Mouse (Mus musculus) heart, postnatal 0 days (tissue): Measurements from ENCODE around the gene Angptl2. TPM values are rescaled to one million over a fixed set of nuclear protein-coding genes. Genes with fewer than 3 reads are reported as not detected.

Source experiments
- ATAC-seq: fragments of 200-750 bp; cut with Nextera tagmentation; 2 replicates; pipeline ENCODE4 v1.8.0; 2017; ENCODE audit warnings: low read depth, moderate number of reproducible peaks, moderate library complexity; ENCODE audit not compliant: insufficient read depth
- DNase-seq: peaks from one replicate; pipeline ENCODE4 v3.0.0-alpha.2; 2016; ENCODE audit warnings: low spot score
- H3K27ac ChIP-seq: fragments of 300-500 bp; sonication (generic); 2 replicates; pipeline ENCODE4 v1.5.1; 2014; ENCODE audit warnings: low read depth, mild to moderate bottlenecking
- H3K27me3 ChIP-seq: fragments of 300-500 bp; sonication (generic); 2 replicates; pipeline ENCODE4 v1.6.1; 2014; ENCODE audit warnings: low read length, mixed read lengths; ENCODE audit not compliant: control insufficient read depth, insufficient read depth
- H3K36me3 ChIP-seq: fragments of 300-500 bp; sonication (generic); replicated peaks from 2 replicates; pipeline ENCODE4 v1.6.1; 2014; ENCODE audit warnings: low read length, mixed read lengths; ENCODE audit not compliant: control insufficient read depth, insufficient read depth
- H3K4me1 ChIP-seq: fragments of 300-500 bp; sonication (generic); 2 replicates; pipeline ENCODE4 v1.6.1; 2014; ENCODE audit warnings: antibody characterized with exemption; ENCODE audit not compliant: control insufficient read depth, insufficient read depth
- H3K4me2 ChIP-seq: fragments of 300-500 bp; sonication (generic); 2 replicates; pipeline ENCODE4 v1.6.1; 2014; ENCODE audit warnings: low read depth, mild to moderate bottlenecking, low read length, moderate library complexity
- H3K4me3 ChIP-seq: fragments of 300-500 bp; sonication (generic); 2 replicates; pipeline ENCODE4 v1.5.1; 2014; ENCODE audit warnings: low read depth, low read length
- H3K9ac ChIP-seq: fragments of 300-500 bp; sonication (generic); replicated peaks from 2 replicates; pipeline ENCODE4 v1.6.1; 2014; ENCODE audit warnings: low read depth, low read length, mixed read lengths
- H3K9me3 ChIP-seq: fragments of 300-500 bp; sonication (generic); replicated peaks from 2 replicates; pipeline ENCODE4 v1.6.1; 2016; ENCODE audit warnings: low read length; ENCODE audit not compliant: control insufficient read depth
- CTCF ChIP-seq: IDR thresholded peaks from 2 replicates; pipeline ENCODE4 v1.5.1; 2016; ENCODE audit warnings: antibody characterized with exemption, control low read depth, low read depth
- EP300 ChIP-seq: IDR thresholded peaks from 2 replicates; pipeline ENCODE4 v1.6.1; 2016; ENCODE audit warnings: antibody characterized with exemption, low read depth
- WGBS: fragments of 180-500 bp; shearing (Covaris S2); extraction: QIAGEN DNeasy Blood & Tissue Kit; methylation state at CpG from one replicate; pipeline ENCODE4 v1.1.7; 2014; 5-methylcytosine and 5-hydroxymethylcytosine counted together
- polyA plus RNA-seq: library from polyadenylated mRNA; unstranded; fragments of >200 nt; fragmentation: Nextera tagmentation; extraction: Ambion mirVana; gene quantifications from 2 replicates; pipeline ENCODE4 v1.2.1, GENCODE M21; 2015
- total RNA-seq: library from RNA; depleted of rRNA; stranded (reverse); fragments of >200 nt; gene quantifications from 2 replicates; pipeline ENCODE4 v1.2.3, GENCODE M21; 2014; ENCODE audit warnings: low replicate concordance; rRNA removed

The Angptl2 gene
- total and polyA plus RNA-seq, 2 experiments from 2014 or later: 66.5 to 124 TPM

GRCm38 (mm10) chr2:33288837-33289236, 73.0 kb downstream of the Angptl2 start:
- no peaks in the 10 kb centered on the region for H3K27me3 ChIP-seq
- H3K4me2 ChIP-seq: no peak overlapping the region
- ATAC-seq (no peak), DNase-seq (no peak)
- no peaks in the 10 kb centered on the region for H3K36me3 ChIP-seq
- 88% methylated on average over 5 of the region's 5 CpGs for whole genome bisulfite sequencing
- H3K9me3 ChIP-seq: peaks cover 8% of the 10 kb centered on the region; the same call in 1 of the 2 replicates
- no peak overlapping the region for H3K9ac ChIP-seq
- peaks cover 8% of the 10 kb centered on the region; the same call in 1 of the 2 replicates for H3K4me1 ChIP-seq
- no peak for TF ChIP-seq CTCF
- no peak for TF ChIP-seq EP300
- no peak overlapping the region for H3K4me3 ChIP-seq
- no peak overlapping the region for H3K27ac ChIP-seq

DNA sequence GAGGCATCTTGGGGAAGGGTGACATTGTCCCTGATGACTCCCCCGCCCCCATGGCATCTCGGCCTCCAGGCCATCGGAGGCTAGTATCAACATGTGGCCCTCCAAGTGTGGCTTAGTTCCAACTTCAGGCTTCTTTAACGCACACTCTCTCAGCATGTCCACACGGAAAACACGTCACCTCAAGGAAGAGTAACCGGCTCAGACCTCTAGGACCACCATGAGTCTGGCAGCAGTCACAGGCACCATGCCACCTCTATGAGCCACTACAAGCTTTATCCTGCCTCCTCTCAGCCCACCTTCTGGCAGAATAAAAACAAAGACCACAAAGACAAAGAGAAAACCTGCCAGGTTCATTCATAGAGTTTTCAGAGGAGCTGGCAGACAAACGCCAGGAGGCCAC, 74.6 kb downstream of the Angptl2 start:
- Histone ChIP-seq H3K4me3 (no peak overlapping the region), H3K27ac (no peak overlapping the region), H3K9ac (no peak overlapping the region), H3K27me3 (no peaks in the 10 kb centered on the region), H3K36me3 (no peaks in the 10 kb centered on the region), H3K4me2 (no peak overlapping the region), H3K9me3 (peaks cover 8% of the 10 kb centered on the region; the same call in 1 of the 2 replicates), H3K4me1 (peaks cover 8% of the 10 kb centered on the region; the same call in 1 of the 2 replicates)
- 68% methylated on average over 8 of the region's 8 CpGs for WGBS
- ATAC-seq (no peak), DNase-seq (no peak)
- TF ChIP-seq CTCF: no peak
- TF ChIP-seq EP300: no peak

- DNase-seq: no peak
- no peak for ATAC-seq
- H3K4me3 ChIP-seq: no peak overlapping the region
- no peak overlapping the region for H3K27ac ChIP-seq
- H3K4me2 ChIP-seq: no peak overlapping the region
- WGBS: 65% methylated on average over 2 of the region's 2 CpGs
- peaks cover 8% of the 10 kb centered on the region; the same call in 1 of the 2 replicates for H3K4me1 ChIP-seq
- H3K36me3 ChIP-seq: no peaks in the 10 kb centered on the region
- TF ChIP-seq CTCF (no peak), EP300 (no peak)
- H3K9ac ChIP-seq: no peak overlapping the region
- H3K9me3 ChIP-seq: peaks cover 7% of the 10 kb centered on the region; the same call in 1 of the 2 replicates
- H3K27me3 ChIP-seq: no peaks in the 10 kb centered on the region
Measured at GRCm38 (mm10) chr2:33292057-33292456, 76.2 kb downstream of the Angptl2 start.

GRCm38 (mm10) chr2:33295115-33295514, 79.2 kb downstream of the Angptl2 start:
- no peak overlapping the region for H3K4me2 ChIP-seq
- H3K4me1 ChIP-seq: peaks cover 8% of the 10 kb centered on the region; the same call in 1 of the 2 replicates
- no peak overlapping the region for H3K27ac ChIP-seq
- H3K36me3 ChIP-seq: no peaks in the 10 kb centered on the region
- ATAC-seq (no peak), DNase-seq (no peak)
- no peaks in the 10 kb centered on the region for H3K9me3 ChIP-seq
- TF ChIP-seq CTCF (no peak), EP300 (no peak)
- H3K9ac ChIP-seq: no peak overlapping the region
- no peak overlapping the region for H3K4me3 ChIP-seq
- WGBS: 85% methylated on average over 5 of the region's 5 CpGs
- H3K27me3 ChIP-seq: no peaks in the 10 kb centered on the region

Other genes with a start within 250 kb of the Angptl2 start
- gene Slc2a8, start 234.0 kb upstream of the Angptl2 start, total RNA-seq: 42.1 and 46.2 TPM in 2 replicates
- gene Slc2a8, start 234.0 kb upstream of the Angptl2 start, polyA plus RNA-seq: 24.7 and 27.9 TPM in 2 replicates
- gene Garnl3, start 84.4 kb upstream of the Angptl2 start, total RNA-seq: 4.0 and 6.3 TPM in 2 replicates
- 6.1 TPM in 2 replicates for gene Garnl3, start 84.4 kb upstream of the Angptl2 start, polyA plus RNA-seq
- 3.4 and 6.9 TPM in 2 replicates for gene Ralgps1, start 155.4 kb downstream of the Angptl2 start, total RNA-seq
- gene Ralgps1, start 155.4 kb downstream of the Angptl2 start, polyA plus RNA-seq: 2.7 and 3.2 TPM in 2 replicates
- 8.9 and 16.7 TPM in 2 replicates for gene Zbtb34, start 215.3 kb downstream of the Angptl2 start, total RNA-seq
- 1.9 and 2.1 TPM in 2 replicates for gene Zbtb34, start 215.3 kb downstream of the Angptl2 start, polyA plus RNA-seq